Mouse (Mus musculus) embryonic facial prominence, embryonic 14.5 days (tissue): Measurements from ENCODE around the gene Asf1b. TPM values are rescaled to one million over a fixed set of nuclear protein-coding genes. Genes with fewer than 3 reads are reported as not detected.

Experiments used
- ATAC-seq: fragments of 200-750 bp; cut with Nextera tagmentation; 2 replicates; pipeline ENCODE4 v1.8.0; 2017; ENCODE audit warnings: low read depth, moderate number of reproducible peaks, moderate TSS enrichment
- DNase-seq: peaks from one replicate; pipeline ENCODE4 v3.0.0-alpha.2; 2015; ENCODE audit warnings: low spot score
- H3K27ac ChIP-seq: fragments of 300-500 bp; sonication (generic); replicated peaks from 2 replicates; pipeline ENCODE4 v1.5.1; 2014; ENCODE audit warnings: low read depth, mild to moderate bottlenecking, low read length, moderate library complexity
- H3K27me3 ChIP-seq: fragments of 300-500 bp; sonication (generic); replicated peaks from 2 replicates; pipeline ENCODE4 v1.6.1; 2014; ENCODE audit warnings: low read length; ENCODE audit not compliant: control insufficient read depth, insufficient read depth
- H3K36me3 ChIP-seq: fragments of 300-500 bp; sonication (generic); 2 replicates; pipeline ENCODE4 v1.6.1; 2014; ENCODE audit warnings: low read length, mixed read lengths; ENCODE audit not compliant: control insufficient read depth, insufficient read depth
- H3K4me1 ChIP-seq: fragments of 300-500 bp; sonication (generic); 2 replicates; pipeline ENCODE4 v1.6.1; 2014; ENCODE audit warnings: antibody characterized with exemption, low read length; ENCODE audit not compliant: control insufficient read depth, insufficient read depth
- H3K4me2 ChIP-seq: fragments of 300-500 bp; sonication (generic); 2 replicates; pipeline ENCODE4 v1.6.1; 2014; ENCODE audit warnings: low read depth, mild to moderate bottlenecking, low read length, moderate library complexity, mixed read lengths
- H3K4me3 ChIP-seq: fragments of 300-500 bp; sonication (generic); 2 replicates; pipeline ENCODE4 v1.5.1; 2014; ENCODE audit warnings: low read depth, mild to moderate bottlenecking, low read length
- H3K9ac ChIP-seq: fragments of 300-500 bp; sonication (generic); 2 replicates; pipeline ENCODE4 v1.6.1; 2014; ENCODE audit warnings: low read depth, mild to moderate bottlenecking, low read length, moderate library complexity, mixed read lengths
- H3K9me3 ChIP-seq: fragments of 300-500 bp; sonication (generic); 2 replicates; pipeline ENCODE4 v1.6.1; 2016; ENCODE audit warnings: low read length; ENCODE audit not compliant: control insufficient read depth
- WGBS: fragments of 180-500 bp; shearing (Covaris S2); extraction: QIAGEN DNeasy Blood & Tissue Kit; methylation state at CpG from one replicate; pipeline ENCODE4 v1.1.7; 2014; 5-methylcytosine and 5-hydroxymethylcytosine counted together
- polyA plus RNA-seq: library from polyadenylated mRNA; unstranded; fragments of >200 nt; fragmentation: Nextera tagmentation; extraction: Ambion mirVana; gene quantifications from 2 replicates; pipeline ENCODE4 v1.2.1, GENCODE M21; 2014

Gene Asf1b
- polyA plus RNA-seq, 1 experiment from 2014 or later: 68.8 TPM

DNA sequence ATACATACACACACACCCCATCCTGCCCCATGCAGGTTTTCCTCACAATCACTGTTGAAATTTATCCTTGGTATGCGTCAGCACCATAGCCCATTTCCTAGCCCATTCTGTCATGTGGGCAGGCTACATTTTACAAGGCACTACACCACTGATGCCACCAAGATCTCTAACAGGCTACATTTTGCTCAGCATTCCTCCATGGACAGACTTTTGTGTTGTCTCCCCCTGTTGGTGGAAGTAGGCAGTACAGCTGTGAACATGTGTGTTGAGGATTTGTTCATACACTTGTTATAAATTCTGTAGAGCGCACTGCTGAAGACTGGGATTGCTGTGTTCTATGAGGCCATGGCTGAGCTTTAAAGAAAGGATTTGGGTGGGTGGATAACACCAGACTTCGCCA, 33.7 kb upstream of the Asf1b start:
- WGBS: 76% methylated on average over 3 of the region's 3 CpGs
- Histone ChIP-seq H3K4me2 (no peak overlapping the region), H3K9ac (no peak overlapping the region), H3K9me3 (no peaks in the 10 kb centered on the region), H3K4me3 (no peak overlapping the region), H3K36me3 (peaks cover 74% of the 10 kb centered on the region), H3K4me1 (no peaks in the 10 kb centered on the region), H3K27me3 (no peaks in the 10 kb centered on the region), H3K27ac (no peak overlapping the region)
- ATAC-seq (0 out of 2 replicates have a peak, but pooled peaks have one; percentile 17), DNase-seq (peak; percentile 78)

DNA sequence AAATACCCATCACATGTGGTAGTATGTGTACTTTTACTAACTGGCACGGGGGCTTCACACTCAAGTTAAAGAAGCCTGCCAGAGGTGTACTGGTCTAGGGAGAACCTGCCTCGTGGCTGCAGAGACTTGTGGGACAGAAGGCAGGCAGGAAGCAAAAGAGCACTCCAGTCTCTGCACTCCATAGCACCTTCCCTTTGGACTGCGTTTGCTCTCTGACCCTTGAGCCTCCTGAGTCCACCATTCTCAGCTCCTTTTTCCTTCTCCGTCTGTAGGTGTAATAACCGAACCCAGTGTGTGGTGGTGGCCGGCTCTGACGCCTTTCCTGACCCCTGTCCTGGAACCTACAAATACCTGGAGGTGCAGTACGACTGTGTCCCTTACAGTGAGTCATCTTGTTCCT, 32.6 kb upstream of the Asf1b start:
- Histone ChIP-seq H3K27me3 (no peaks in the 10 kb centered on the region), H3K4me2 (no peak overlapping the region), H3K4me1 (no peaks in the 10 kb centered on the region), H3K9ac (no peak overlapping the region), H3K27ac (no peak overlapping the region), H3K36me3 (peaks cover 83% of the 10 kb centered on the region), H3K9me3 (no peaks in the 10 kb centered on the region), H3K4me3 (no peak overlapping the region)
- no peak for DNase-seq
- WGBS: 94% methylated on average over 8 of the region's 8 CpGs
- ATAC-seq: no peak

DNA sequence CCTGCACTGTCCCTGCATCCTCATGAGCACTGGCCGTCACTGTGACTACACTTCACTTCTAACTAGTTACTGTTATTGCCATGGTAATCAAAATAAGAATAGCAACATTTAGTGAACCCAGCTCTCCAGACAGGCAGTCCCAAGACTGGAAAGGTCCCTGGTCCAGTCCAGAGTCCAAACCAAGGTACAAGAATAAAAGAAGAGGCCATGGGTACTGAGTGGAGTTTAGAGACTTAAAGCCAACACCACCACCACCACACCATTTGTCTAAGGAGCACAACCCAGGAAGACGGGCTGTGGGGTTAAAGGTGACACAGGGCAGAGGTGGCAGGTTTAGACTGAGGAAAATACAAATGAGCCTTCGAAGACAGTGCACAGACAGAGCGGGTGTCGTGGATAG, 30.7 kb upstream of the Asf1b start:
- peaks cover 90% of the 10 kb centered on the region for H3K36me3 ChIP-seq
- no peak for DNase-seq
- H3K4me1 ChIP-seq: no peaks in the 10 kb centered on the region
- H3K4me3 ChIP-seq: no peak overlapping the region
- H3K9me3 ChIP-seq: no peaks in the 10 kb centered on the region
- WGBS: 92% methylated on average over 5 of the region's 5 CpGs
- no peak for ATAC-seq
- no peak overlapping the region for H3K4me2 ChIP-seq
- no peak overlapping the region for H3K9ac ChIP-seq
- H3K27ac ChIP-seq: no peak overlapping the region
- H3K27me3 ChIP-seq: no peaks in the 10 kb centered on the region

DNA sequence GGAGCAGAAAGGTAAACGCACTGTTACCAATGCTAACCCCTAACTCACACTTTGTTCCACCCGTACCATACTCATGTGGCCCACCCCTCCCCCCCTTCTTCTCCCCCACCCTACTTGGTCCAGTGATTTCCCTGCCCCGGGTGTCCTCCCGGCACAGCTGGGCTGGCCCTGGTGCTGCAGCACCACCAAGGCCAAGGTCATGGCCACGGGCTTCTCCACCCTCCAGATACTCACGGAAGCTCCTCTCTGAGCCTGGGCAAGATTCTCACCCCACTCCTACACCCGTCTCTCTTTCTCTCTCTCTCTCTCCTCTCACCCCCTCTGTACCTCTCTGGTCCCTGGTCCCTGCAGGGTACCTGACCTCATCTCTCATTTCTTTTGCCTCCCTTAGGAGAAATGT, 29.0 kb upstream of the Asf1b start:
- no peak overlapping the region for H3K4me2 ChIP-seq
- ATAC-seq (no peak), DNase-seq (no peak)
- 76% methylated on average over 7 of the region's 7 CpGs for WGBS
- H3K36me3 ChIP-seq: peaks cover 92% of the 10 kb centered on the region
- no peak overlapping the region for H3K27ac ChIP-seq
- no peak overlapping the region for H3K9ac ChIP-seq
- no peaks in the 10 kb centered on the region for H3K27me3 ChIP-seq
- no peaks in the 10 kb centered on the region for H3K4me1 ChIP-seq
- no peaks in the 10 kb centered on the region for H3K9me3 ChIP-seq
- no peak overlapping the region for H3K4me3 ChIP-seq

DNA sequence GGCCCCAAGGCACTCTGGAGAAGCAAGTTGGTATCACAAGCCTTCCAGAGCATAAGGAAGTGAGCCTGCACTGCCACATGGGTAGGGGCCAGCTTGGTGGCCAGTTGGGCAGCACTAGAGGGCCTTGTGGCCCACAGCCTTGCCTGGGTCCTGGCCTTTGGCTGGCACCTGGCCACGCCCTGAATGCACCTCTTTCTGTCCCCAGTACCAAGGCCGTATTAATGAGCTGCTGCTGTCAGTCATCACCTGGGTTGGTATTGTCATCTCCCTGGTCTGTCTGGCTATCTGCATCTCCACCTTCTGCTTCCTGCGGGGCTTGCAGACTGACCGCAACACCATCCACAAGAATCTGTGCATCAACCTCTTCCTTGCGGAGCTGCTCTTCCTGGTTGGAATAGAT, 21.1 kb upstream of the Asf1b start:
- no peak for ATAC-seq
- Histone ChIP-seq H3K36me3 (peaks cover 100% of the 10 kb centered on the region), H3K4me1 (no peaks in the 10 kb centered on the region), H3K4me2 (no peak overlapping the region), H3K27me3 (no peaks in the 10 kb centered on the region), H3K4me3 (no peak overlapping the region), H3K9ac (no peak overlapping the region), H3K9me3 (no peaks in the 10 kb centered on the region), H3K27ac (no peak overlapping the region)
- no peak for DNase-seq
- WGBS: 89% methylated on average over 5 of the region's 5 CpGs

DNA sequence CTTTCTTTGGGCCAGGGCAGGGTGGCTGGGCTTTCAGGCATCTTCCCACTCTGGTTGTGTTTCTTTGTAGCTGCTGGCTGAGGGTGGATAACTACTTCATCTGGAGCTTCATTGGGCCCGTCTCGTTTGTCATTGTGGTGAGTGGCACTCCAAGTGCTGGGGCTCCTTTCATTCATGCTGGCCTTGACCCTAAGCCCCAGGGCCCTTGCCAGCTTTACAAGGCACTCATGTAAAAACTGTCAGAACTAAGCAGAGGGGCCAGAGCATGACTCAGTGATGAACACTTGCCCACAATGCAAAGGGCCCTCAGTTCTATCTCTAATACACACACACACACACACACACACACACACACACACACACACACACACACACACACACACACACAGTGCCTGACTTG, 20.3 kb upstream of the Asf1b start:
- H3K9me3 ChIP-seq: no peaks in the 10 kb centered on the region
- 97% methylated on average over 2 of the region's 2 CpGs for WGBS

DNA sequence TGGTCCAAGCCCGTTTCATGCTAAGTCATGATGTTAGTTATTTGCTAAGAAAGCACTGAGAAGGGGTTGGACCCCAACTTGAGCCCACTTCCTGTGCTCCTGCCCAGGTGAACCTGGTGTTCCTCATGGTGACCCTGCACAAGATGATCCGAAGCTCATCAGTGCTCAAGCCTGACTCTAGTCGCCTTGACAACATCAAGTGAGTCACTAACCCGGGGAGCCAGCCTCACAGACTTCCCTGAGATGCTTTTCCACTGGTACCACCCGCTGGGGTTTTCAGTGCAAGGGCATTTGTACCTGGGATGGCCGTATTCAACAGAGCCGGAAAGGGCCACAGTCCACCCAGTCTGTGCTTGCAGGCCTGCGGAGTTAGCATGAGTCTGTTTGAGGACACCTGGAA, 19.9 kb upstream of the Asf1b start:
- H3K27ac ChIP-seq: no peak overlapping the region
- no peak overlapping the region for H3K9ac ChIP-seq
- no peak for ATAC-seq
- no peaks in the 10 kb centered on the region for H3K27me3 ChIP-seq
- peaks cover 99% of the 10 kb centered on the region for H3K36me3 ChIP-seq
- H3K9me3 ChIP-seq: no peaks in the 10 kb centered on the region
- H3K4me2 ChIP-seq: no peak overlapping the region
- H3K4me3 ChIP-seq: no peak overlapping the region
- H3K4me1 ChIP-seq: no peaks in the 10 kb centered on the region
- no peak for DNase-seq
- WGBS: 93% methylated on average over 8 of the region's 8 CpGs

More for the DNA sequence above, 20.3 kb upstream of the Asf1b start:
- H3K27ac ChIP-seq: no peak overlapping the region
- H3K4me3 ChIP-seq: no peak overlapping the region
- peaks cover 100% of the 10 kb centered on the region for H3K36me3 ChIP-seq
- H3K4me2 ChIP-seq: no peak overlapping the region
- H3K27me3 ChIP-seq: no peaks in the 10 kb centered on the region
- H3K4me1 ChIP-seq: no peaks in the 10 kb centered on the region
- no peak for ATAC-seq
- no peak overlapping the region for H3K9ac ChIP-seq
- DNase-seq: no peak

DNA sequence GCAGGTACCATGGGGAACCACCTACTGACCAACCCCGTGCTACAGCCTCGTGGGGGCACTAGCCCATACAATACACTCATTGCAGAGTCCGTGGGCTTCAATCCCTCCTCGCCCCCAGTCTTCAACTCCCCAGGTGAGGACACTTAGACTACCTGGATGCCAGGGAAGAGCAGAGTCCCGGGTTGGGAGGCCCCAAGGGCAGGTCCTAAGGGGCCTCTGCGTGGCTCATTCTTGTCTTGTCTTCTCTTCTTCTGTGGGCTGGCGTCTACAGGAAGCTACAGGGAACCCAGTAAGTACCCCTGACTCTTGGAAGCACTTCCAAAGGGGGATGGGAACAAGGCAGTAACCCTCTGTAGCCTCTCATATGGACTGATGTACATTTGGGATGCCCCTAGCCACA, 17.7 kb upstream of the Asf1b start:
- H3K9me3 ChIP-seq: no peaks in the 10 kb centered on the region
- peaks cover 76% of the 10 kb centered on the region for H3K36me3 ChIP-seq
- H3K4me1 ChIP-seq: no peaks in the 10 kb centered on the region
- no peak overlapping the region for H3K9ac ChIP-seq
- WGBS: 85% methylated on average over 7 of the region's 7 CpGs
- H3K27ac ChIP-seq: no peak overlapping the region
- H3K4me2 ChIP-seq: no peak overlapping the region
- H3K27me3 ChIP-seq: no peaks in the 10 kb centered on the region
- no peak overlapping the region for H3K4me3 ChIP-seq
- ATAC-seq (no peak), DNase-seq (no peak)

DNA sequence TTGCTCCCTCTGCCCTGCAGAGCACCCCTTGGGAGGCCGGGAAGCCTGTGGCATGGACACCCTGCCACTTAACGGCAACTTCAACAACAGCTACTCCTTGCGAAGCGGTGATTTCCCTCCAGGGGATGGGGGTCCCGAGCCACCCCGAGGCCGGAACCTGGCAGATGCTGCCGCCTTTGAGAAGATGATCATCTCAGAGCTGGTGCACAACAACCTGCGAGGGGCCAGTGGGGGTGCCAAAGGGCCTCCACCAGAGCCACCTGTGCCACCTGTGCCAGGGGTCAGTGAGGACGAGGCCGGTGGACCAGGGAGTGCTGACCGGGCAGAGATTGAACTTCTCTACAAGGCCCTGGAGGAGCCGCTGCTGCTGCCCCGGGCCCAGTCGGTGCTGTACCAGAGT, 17.0 kb upstream of the Asf1b start:
- peaks cover 70% of the 10 kb centered on the region for H3K36me3 ChIP-seq
- no peak overlapping the region for H3K4me2 ChIP-seq
- H3K4me3 ChIP-seq: no peak overlapping the region
- H3K27me3 ChIP-seq: no peaks in the 10 kb centered on the region
- no peak overlapping the region for H3K27ac ChIP-seq
- no peak overlapping the region for H3K9ac ChIP-seq
- ATAC-seq (no peak), DNase-seq (no peak)
- H3K4me1 ChIP-seq: no peaks in the 10 kb centered on the region
- 92% methylated on average over 12 of the region's 15 CpGs for WGBS
- H3K9me3 ChIP-seq: no peaks in the 10 kb centered on the region
